Mouse (Mus musculus): ENCODE data around the gene Mlxipl. TPM values are rescaled to one million over a fixed set of nuclear protein-coding genes. Genes with fewer than 3 reads are reported as not detected.
"Not testable (repeated sequence)": the region's sequence is repeated elsewhere in the genome, so short reads cannot be mapped to it uniquely, and the experiment has no call there.

Mlxipl gene
- 4.6 and 6.0 TPM in 2 replicates for polyA plus RNA-seq (2012; rRNA removed)

- DNase-seq (ENCODE audit: extremely low spot score in 1 of 2, low spot score in 1 of 2) = no peak
Observed at GRCm38 (mm10) chr5:135089653-135090052, at the start of gene Mlxipl. Mlxipl (plus strand) TSS chr5:135089890.

GRCm38 (mm10) chr5:135040059-135040458, 49.6 kb upstream of the Mlxipl start:
- peak in 1 of 2 experiments; percentile 60 for DNase-seq (ENCODE audit: extremely low spot score in 1 of 2, low spot score in 1 of 2)

- DNase-seq (ENCODE audit: extremely low spot score in 1 of 2, low spot score in 1 of 2) = peak in 1 of 2 experiments; percentile 67
Observed at GRCm38 (mm10) chr5:135040777-135041176, 48.9 kb upstream of the Mlxipl start.

- no peak for DNase-seq (ENCODE audit: extremely low spot score in 1 of 2, low spot score in 1 of 2)
Observed at GRCm38 (mm10) chr5:135042105-135042788, 47.4 kb upstream of the Mlxipl start.

GRCm38 (mm10) chr5:135044575-135044974, 45.1 kb upstream of the Mlxipl start:
- peak in 1 of 2 experiments; percentile 53 for DNase-seq (ENCODE audit: extremely low spot score in 1 of 2, low spot score in 1 of 2)

GRCm38 (mm10) chr5:135048539-135048938, 41.2 kb upstream of the Mlxipl start:
- no peak for DNase-seq (ENCODE audit: extremely low spot score in 1 of 2, low spot score in 1 of 2)

GRCm38 (mm10) chr5:135049268-135049667, 40.4 kb upstream of the Mlxipl start:
- DNase-seq (ENCODE audit: extremely low spot score in 1 of 2, low spot score in 1 of 2) = not testable (repeated sequence)

GRCm38 (mm10) chr5:135053356-135053755, 36.3 kb upstream of the Mlxipl start:
- DNase-seq (ENCODE audit: extremely low spot score in 1 of 2, low spot score in 1 of 2) = no peak

- DNase-seq (ENCODE audit: extremely low spot score in 1 of 2, low spot score in 1 of 2) = peak; percentile 95 to 98
Observed at GRCm38 (mm10) chr5:135063629-135064381, 25.9 kb upstream of the Mlxipl start, which contains the start of gene Dnajc30. Dnajc30 (plus strand) TSS chr5:135064202.

GRCm38 (mm10) chr5:135064382-135064766, 25.3 kb upstream of the Mlxipl start:
- peak in 1 of 2 experiments; percentile 36 for DNase-seq (ENCODE audit: extremely low spot score in 1 of 2, low spot score in 1 of 2)

- not testable (repeated sequence) for DNase-seq (ENCODE audit: extremely low spot score in 1 of 2, low spot score in 1 of 2)
Observed at GRCm38 (mm10) chr5:135064909-135065446, 24.7 kb upstream of the Mlxipl start, which contains the start of gene Bud23. Bud23 (minus strand) TSS chr5:135064959.

- no peak for DNase-seq (ENCODE audit: extremely low spot score in 1 of 2, low spot score in 1 of 2)
Observed at GRCm38 (mm10) chr5:135066008-135066407, 23.7 kb upstream of the Mlxipl start.

GRCm38 (mm10) chr5:135070448-135070847, 19.2 kb upstream of the Mlxipl start:
- no peak for DNase-seq (ENCODE audit: extremely low spot score in 1 of 2, low spot score in 1 of 2)

GRCm38 (mm10) chr5:135072061-135072460, 17.6 kb upstream of the Mlxipl start:
- DNase-seq (ENCODE audit: extremely low spot score in 1 of 2, low spot score in 1 of 2) = no peak

- DNase-seq (ENCODE audit: extremely low spot score in 1 of 2, low spot score in 1 of 2) = no peak
Observed at GRCm38 (mm10) chr5:135072720-135073119, 17.0 kb upstream of the Mlxipl start.

GRCm38 (mm10) chr5:135073349-135074150, 16.1 kb upstream of the Mlxipl start:
- no peak for DNase-seq (ENCODE audit: extremely low spot score in 1 of 2, low spot score in 1 of 2)

GRCm38 (mm10) chr5:135075655-135076054, 14.0 kb upstream of the Mlxipl start:
- no peak for DNase-seq (ENCODE audit: extremely low spot score in 1 of 2, low spot score in 1 of 2)

- no peak for DNase-seq (ENCODE audit: extremely low spot score in 1 of 2, low spot score in 1 of 2)
Observed at GRCm38 (mm10) chr5:135076368-135076767, 13.3 kb upstream of the Mlxipl start.

- DNase-seq (ENCODE audit: extremely low spot score in 1 of 2, low spot score in 1 of 2) = no peak
Observed at GRCm38 (mm10) chr5:135076931-135077505, 12.7 kb upstream of the Mlxipl start.

Data from frontal cortex, adult 2 months (tissue).